ENCODE assay signal across 8 mouse cellular contexts in genomic region chr8:121263390-121263775, GRCm38 (mm10).
DNase-seq lines count a peak whose midpoint lies in the region; ATAC-seq lines count a peak whose summit lies in the region.

No protein-coding gene starts in this region.

- no peaks in the 10 kb centered on the region for H3K27me3 ChIP-seq in intestine, embryonic 15.5 days (replicated peaks)
- peaks cover 32% of the 10 kb centered on the region for H3K27me3 ChIP-seq in liver, embryonic 12.5 days (replicated peaks)

- peak; percentile 76 for ATAC-seq in intestine, embryonic 15.5 days
- ATAC-seq in liver, embryonic 12.5 days, result no peak

- H3K36me3 ChIP-seq in intestine, embryonic 15.5 days, result no peaks in the 10 kb centered on the region
- no peaks in the 10 kb centered on the region for H3K36me3 ChIP-seq in liver, embryonic 12.5 days

- H3K4me3 ChIP-seq in intestine, embryonic 15.5 days (replicated peaks), result 0 out of 2 replicates have a peak overlapping the region, but pooled peaks have one; percentile 2
- H3K4me3 ChIP-seq in liver, embryonic 12.5 days, result no peak overlapping the region

- H3K4me1 ChIP-seq in intestine, embryonic 15.5 days (replicated peaks), result peaks cover 18% of the 10 kb centered on the region
- peaks cover 11% of the 10 kb centered on the region for H3K4me1 ChIP-seq in liver, embryonic 12.5 days

- DNase-seq in urinary bladder, adult 2 months (ENCODE audit: low spot score), result peak; percentile 35
- DNase-seq in urinary bladder, postnatal 4 days (ENCODE audit: low spot score in 2 of 2), result no peak
- DNase-seq in urinary bladder, postnatal 25 days (ENCODE audit: low spot score), result peak; percentile 48
- no peak for DNase-seq in natural killer cell, adult 2 months (ENCODE audit: low spot score in 2 of 2)
- no peak for DNase-seq in layer of hippocampus, adult 18-20 months (ENCODE audit: low spot score in 2 of 2)
- no peak for DNase-seq in right cerebral cortex, adult 18-20 months

- peak overlapping the region; percentile 46 for H3K4me2 ChIP-seq in intestine, embryonic 15.5 days (replicated peaks)
- peak overlapping the region; percentile 22; the same call in 1 of the 2 replicates for H3K4me2 ChIP-seq in liver, embryonic 12.5 days

- no peak overlapping the region for H3K27ac ChIP-seq in intestine, embryonic 15.5 days
- H3K27ac ChIP-seq in liver, embryonic 12.5 days, result no peak overlapping the region

- no peak overlapping the region for H3K9ac ChIP-seq in intestine, embryonic 15.5 days
- H3K9ac ChIP-seq in liver, embryonic 12.5 days, result no peak overlapping the region

- 47% methylated on average over 14 of the region's 14 CpGs for WGBS in intestine, embryonic 15.5 days
- WGBS in liver, embryonic 12.5 days (ENCODE audit: insufficient replicate concordance), result 61% methylated on average over 14 of the region's 14 CpGs

- no peaks in the 10 kb centered on the region for H3K9me3 ChIP-seq in intestine, embryonic 15.5 days
- no peaks in the 10 kb centered on the region for H3K9me3 ChIP-seq in liver, embryonic 12.5 days (replicated peaks)

Comparison
In these comparisons a context has a peak if more than half of its experiments do, and no peak if none do; other contexts are left out.
1. DNase-seq: peak in urinary bladder, adult 2 months (single experiment) and urinary bladder, postnatal 25 days (single experiment); none in urinary bladder, postnatal 4 days (0 of 2), natural killer cell, adult 2 months (0 of 2), layer of hippocampus, adult 18-20 months (0 of 2) and right cerebral cortex, adult 18-20 months (single experiment).